Mouse (Mus musculus): Measurements from ENCODE around the gene Srrm4. TPM values are rescaled to one million over a fixed set of nuclear protein-coding genes. Genes with fewer than 3 reads are reported as not detected.
A peak's percentile ranks its signal among the peaks of the same experiment; 100 is the strongest.

The Srrm4 gene
- polyA plus RNA-seq, 1 experiment from 2014 or later = 0.59 TPM

- Histone ChIP-seq H3K27me3 (no peaks in the 10 kb centered on the region), H3K36me3 (no peaks in the 10 kb centered on the region), H3K9me3 (no peaks in the 10 kb centered on the region), H3K4me3 (no peak overlapping the region), H3K4me2 (no peak overlapping the region), H3K4me1 (peaks cover 9% of the 10 kb centered on the region), H3K9ac (no peak overlapping the region), H3K27ac (peak overlapping the region; percentile 19; the same call in 1 of the 2 replicates)
- 47% methylated on average over 15 of the region's 15 CpGs for WGBS
- peak; percentile 61; the same call in 1 of the 2 replicates for ATAC-seq (ENCODE audit: insufficient number of reproducible peaks, low FRiP score, low TSS enrichment, low read depth)
Measured at GRCm38 (mm10) chr5:116389856-116390542, 201.6 kb downstream of the Srrm4 start.

GRCm38 (mm10) chr5:116389321-116389720 is 202.3 kb downstream of the Srrm4 start:
- WGBS = 85% methylated on average over 4 of the region's 4 CpGs

More at GRCm38 (mm10) chr5:116389321-116389720, 202.3 kb downstream of the Srrm4 start:
- H3K9me3 ChIP-seq = no peaks in the 10 kb centered on the region
- no peaks in the 10 kb centered on the region for H3K27me3 ChIP-seq
- H3K4me2 ChIP-seq = no peak overlapping the region
- no peak overlapping the region for H3K9ac ChIP-seq
- no peak overlapping the region for H3K27ac ChIP-seq
- no peak overlapping the region for H3K4me3 ChIP-seq
- peaks cover 9% of the 10 kb centered on the region for H3K4me1 ChIP-seq
- no peak for ATAC-seq (ENCODE audit: insufficient number of reproducible peaks, low FRiP score, low TSS enrichment, low read depth)
- no peaks in the 10 kb centered on the region for H3K36me3 ChIP-seq

Other genes starting within 250 kb of the Srrm4 start
- 27.1 and 38.1 TPM in 2 replicates for gene Hspb8, start 169.0 kb downstream of the Srrm4 start, polyA plus RNA-seq (2015; fragmentation: Nextera tagmentation; extraction: Ambion mirVana)